Mouse (Mus musculus) right cerebral cortex, postnatal 4 days (tissue): ENCODE measurements at regions not wholly inside any gene's neighbourhood (a gene's known extent, or its start where the extent isn't known, plus 50 kb on each side); places are given as distances from the start of the nearest gene placed in this dataset.

Experiments used
- DNase-seq: peaks from one replicate; pipeline ENCODE4 v3.0.0-alpha.2; 2022

DNA sequence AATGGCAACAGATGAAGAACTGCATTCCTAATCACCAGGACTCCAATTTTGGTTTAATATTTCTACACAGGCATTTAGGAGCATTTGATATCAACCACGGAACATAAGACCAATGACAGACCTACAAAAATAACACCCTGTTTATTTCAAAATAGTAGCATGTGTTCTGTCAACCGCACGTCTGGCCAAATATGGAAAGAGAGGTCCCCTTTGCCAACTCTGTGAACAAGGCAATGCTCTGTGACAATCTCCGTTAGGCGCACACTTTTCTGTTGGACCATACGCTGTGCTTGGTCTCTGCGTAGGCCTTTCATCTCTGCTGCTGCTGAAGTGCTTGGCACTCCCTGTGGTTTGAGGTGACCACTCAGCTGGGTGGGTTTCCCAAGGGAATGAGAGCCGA, 173.2 kb downstream of the Gadd45g start:
- no peak for DNase-seq

DNA sequence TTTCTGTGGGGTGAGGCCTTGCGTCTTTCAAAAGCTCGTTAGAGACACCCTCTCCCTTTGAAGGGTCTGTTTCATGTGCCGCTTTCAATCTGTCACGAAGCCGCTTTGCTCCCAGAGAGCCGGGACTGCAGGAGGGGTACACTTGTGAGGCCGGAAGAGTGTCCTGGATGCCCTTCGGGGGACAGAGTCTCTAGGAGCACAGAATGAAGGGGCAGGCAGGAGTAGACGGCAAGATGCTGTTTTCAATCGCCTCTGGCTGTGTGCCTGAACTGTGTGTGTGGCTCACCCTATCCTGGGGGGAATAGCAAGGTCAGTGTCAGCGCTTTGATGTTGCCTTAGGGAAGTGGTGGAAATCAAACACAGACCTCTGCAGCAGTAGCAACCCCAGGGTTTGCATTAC, 174.7 kb downstream of the Gadd45g start:
- DNase-seq: no peak

DNA sequence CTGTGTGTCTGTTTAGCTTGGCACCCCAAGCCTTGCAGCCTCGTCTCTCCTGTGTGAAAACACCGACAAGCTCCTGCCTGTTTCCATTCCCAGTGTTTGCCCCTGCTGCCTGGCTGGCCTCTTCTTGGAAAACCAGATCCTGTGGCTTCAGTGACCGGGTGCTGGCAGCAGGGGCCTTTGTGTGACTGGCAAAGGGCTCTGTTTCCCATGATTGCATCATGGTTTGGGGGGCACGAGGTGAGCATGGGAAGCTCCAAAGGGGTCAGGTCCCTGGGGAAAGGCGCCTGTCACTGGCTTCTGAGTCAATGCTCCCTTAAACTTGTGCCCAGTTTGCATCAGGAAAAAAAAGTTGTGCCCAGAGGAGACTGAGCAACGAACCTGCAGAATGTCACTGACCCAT, 175.3 kb downstream of the Gadd45g start:
- DNase-seq: no peak

DNA sequence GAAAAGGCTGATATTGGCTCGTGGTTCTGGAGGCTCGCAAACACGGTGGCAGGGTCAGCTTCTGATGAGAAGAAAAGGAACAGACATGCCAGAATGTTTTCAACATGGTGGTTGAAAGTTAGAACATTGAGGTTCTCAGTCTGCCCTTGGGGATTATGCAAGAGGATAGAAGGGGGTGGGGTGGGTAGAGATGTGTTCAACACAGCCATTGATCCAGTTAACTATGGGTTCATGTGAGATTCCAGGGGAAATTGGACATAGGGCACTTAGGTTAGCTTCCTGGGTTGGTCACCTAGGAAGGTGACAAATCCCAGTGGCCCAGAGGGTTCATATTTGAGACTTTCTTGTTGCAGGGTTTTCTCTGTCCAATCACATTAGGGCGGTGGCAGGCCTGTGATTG, 176.1 kb downstream of the Gadd45g start:
- DNase-seq: no peak

DNA sequence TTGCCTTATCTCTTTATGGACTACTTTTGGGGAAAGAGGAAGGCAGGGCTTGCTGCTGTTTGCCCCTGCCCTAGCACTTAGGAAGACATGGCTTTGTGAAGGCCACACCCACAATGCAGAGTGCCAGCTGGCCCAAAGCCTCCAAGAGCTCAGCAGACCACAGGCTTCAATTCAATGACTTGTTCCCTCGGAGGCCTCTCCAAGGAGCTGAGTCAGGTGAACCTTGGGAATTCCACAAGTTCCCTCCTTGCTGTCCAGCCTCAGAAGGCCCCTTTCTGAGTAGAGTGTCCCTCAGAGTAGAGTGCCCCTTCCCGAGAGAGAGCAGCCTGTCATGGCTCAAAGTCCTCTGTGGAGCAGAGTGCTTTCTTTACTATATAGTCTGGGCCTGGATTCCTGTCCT, 177.9 kb downstream of the Gadd45g start:
- DNase-seq: no peak

DNA sequence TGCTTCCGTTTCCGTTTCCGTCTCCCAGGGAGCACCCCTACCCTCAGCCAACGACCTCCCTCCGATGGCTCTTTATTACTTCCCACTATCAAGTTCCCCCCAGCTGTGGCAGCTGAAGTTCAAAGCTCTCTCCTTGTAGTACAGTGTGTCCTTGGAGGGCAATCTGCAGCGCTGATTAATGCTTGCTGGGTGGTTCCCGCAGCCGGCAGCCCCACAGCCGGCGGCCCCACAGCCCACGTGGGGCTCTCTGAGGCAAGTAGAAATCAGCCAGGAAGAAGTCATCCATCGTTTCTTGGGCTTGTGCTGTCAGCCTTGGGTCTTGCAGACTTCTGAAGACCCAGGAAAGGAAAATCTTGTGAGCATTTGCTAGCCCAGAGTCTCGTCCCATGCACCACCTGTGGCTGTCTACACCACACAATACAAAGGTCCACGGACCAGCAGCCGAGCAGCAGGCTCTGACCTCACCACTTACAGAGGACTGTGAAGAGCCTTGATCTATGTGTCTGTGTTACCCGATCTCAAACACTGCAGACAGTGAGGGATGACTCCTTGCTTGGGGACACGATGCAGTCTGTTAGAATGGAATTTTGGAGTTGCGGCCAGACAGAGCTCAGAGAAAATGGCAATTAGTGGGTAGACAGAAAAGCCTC, 178.5 kb downstream of the Gadd45g start:
- no peak for DNase-seq

DNA sequence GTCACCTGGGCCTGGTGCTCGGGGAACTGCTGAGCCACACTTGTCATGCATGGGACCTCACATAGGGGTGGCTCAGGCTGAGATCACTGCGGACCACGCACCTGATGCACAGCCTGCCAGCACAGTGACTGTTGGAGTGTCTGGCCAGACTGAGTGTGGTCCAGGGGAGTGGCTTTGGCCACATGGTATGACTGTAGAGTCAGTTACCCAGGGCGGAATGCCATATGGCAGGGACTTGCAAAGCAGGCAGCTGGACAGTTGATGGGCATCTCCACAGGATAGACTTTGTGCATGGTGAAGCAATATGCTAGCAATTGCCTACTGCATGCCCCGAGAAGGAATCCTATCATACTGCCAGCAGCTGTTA, 179.0 kb downstream of the Gadd45g start:
- no peak for DNase-seq

DNA sequence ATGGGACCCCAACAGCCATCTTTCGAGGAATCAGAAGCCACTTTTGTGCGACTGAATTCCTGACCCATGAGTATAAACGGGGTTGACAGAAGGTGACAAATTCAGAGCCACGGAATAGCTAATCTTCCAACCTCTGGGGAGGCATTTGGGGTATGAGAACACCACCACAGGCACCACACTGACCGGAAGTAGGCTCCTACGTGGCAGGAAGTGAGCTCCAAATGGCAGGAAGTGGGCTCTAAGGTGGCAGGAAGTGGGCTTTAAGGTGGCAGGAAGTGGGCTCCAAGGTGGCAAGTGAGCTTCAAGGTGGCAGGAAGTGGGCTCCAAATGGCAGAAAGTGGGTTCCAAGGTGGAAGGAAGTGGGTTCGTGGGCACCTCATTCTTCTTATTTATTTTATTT, 179.8 kb downstream of the Gadd45g start:
- DNase-seq: no peak

DNA sequence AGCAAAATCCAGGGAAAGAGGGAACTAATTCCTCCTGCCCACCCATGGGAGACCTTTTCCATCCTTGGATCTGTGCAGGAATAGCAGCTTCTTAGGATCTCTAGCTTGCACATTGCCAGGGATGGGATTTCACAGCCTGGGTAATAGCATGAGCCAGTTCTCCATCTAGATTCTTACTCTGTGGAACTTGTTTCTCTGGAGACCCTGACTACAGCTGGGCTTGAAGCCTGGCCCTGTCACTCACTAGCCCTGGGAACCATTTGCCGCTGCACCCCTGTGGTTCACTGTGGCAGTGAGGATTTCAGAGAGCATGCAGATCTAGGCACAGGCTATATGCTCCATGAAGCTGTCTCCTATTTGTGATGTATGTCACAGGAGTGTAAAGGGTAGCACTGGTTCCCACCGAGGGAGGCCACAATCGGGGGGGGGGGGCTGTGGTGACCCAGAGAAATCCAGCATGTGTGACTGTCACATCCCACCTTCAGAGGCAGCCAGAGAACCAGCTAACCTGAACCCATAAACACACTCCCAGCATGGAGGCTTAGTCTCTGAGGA, 183.5 kb downstream of the Gadd45g start:
- DNase-seq: no peak

DNA sequence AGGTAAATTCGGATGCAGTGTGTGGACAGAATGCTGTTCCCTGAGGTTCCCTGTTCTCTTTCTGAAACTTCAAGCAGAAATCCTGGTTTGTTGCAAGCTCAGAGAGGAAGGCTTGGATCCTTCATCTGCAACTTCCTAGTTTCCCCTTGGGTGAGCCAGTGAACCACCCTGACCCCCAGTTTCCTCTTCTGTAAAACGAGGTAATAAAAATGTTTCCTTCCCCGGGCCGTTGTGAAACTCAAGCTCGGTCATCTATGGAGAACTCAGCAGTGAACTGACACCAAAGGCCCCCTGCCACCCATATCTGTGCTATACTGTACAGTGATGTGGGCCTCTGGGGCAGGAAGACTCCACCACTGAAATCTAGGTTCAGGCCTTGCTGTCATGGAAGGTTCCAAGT, 185.0 kb downstream of the Gadd45g start:
- DNase-seq: no peak

DNA sequence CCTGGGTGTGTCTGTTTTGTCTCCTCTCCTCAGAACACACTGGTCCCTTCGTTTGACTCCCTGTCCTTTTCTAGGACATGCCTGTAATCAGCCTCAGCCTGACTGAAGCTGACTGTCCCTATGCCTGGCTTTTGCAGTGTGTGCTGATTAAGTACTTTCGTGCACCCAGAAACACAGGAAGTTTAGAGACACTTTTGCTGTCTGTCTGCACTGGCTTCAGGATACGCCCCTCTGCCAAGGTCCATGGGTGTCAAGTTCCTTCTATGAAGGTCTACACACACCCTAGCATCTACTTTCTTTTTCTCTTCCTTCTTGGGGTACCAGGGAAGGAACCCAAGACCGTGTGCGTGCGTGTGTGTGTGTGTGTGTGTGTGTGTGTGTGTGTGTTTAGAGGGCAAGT, 189.3 kb downstream of the Gadd45g start:
- DNase-seq: no peak

DNA sequence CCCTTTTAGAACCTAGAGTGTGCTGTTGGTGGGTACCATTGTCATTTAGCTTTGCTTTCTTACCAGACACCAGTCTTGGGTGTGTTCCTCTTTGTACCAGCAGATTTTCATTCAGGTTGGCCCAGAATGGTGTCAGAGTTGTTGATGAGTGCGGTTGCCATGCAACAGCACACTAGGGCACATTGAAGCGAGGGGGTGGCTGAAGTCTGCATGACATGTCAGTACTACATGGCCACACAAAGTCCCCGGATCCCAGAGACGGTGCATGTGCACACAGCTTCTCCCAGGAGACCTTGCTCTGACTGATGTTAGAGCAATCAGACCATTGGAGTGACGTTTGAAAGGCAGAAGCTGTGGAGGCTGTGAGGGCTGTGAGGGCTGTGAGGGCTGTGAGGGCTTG, 189.9 kb downstream of the Gadd45g start:
- no peak for DNase-seq

DNA sequence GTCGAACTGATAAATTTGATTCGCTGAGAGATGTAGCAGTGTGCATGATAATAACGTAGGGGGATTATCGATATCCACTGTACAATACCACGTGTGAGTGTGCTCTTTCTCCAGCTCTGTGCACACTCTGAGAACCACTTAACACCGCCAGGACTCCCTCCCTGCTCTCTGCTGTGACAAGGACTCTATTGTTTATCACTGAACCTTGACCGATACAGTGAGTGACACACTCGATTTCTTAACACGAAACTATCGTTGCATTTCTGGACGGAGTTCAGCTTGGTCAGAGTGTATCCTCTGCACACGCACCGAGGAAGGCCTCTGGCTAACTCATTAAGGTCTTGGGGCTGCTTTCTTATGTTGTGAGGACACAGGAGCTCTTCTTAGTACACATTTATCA, 190.7 kb downstream of the Gadd45g start:
- DNase-seq: no peak

DNA sequence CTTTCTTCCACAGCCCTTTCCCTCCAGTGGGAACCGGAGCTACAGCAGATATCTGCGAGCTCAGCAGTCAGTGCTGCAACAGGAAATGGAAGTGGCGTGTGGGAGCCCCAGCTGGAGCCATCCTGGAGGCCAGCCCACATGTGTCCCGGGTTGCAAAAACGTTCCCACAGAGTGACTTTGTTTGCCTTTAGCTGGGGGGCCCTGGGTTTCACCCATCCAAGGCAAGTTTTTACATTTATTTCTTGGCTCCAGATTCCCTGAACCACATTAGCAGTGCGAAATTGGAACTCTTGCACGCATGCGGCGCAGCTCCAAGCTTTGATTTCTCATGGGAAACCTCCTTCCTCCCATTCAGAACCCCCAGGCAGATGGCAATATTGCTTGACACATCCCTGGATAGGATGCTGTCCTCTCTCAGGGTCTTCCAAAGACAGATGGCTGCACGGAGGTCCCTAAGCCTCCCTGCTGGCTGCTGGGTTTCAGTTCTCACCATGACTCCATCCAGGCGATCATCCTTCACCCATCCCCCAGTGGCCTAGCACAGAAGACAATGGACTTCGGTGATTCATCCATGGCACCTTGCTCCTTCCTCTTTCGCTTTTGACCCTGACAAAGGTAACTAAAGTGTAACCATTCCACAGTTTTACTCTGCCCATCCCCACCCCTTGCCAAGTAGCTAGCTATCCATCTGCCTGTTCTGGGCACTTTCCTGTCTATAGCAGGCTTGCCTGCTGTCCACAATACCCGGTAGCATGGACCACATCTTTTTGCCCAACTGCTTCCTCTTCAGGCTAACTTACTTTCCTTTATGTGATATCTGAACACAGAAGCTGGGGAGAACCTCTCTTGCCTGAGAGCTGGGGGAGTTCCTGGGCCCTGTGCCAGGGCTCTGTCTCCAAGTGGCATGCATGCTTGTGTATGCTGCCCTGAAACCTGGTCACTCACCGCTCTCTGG, 195.3 kb downstream of the Gadd45g start:
- peak; percentile 42 for DNase-seq

DNA sequence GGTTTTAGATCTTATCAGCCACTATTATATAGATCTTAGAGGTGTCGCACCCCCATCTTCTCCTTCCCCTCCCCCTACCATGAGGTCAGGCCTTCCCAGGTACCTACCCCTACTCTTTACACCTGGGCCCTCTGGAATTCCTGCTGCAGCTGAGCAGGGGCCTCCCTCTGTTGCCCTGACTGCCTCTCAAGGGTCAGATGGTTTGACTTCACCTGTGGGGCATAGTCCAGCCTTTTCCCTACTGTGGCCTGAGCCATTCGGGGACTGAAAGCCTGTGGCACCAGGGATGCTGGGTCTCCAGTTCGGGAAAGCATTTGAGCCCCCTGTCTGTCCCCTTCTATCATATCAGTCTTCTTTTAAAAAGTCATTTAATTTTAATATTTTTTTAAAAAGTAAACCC, 196.4 kb downstream of the Gadd45g start:
- DNase-seq: no peak

DNA sequence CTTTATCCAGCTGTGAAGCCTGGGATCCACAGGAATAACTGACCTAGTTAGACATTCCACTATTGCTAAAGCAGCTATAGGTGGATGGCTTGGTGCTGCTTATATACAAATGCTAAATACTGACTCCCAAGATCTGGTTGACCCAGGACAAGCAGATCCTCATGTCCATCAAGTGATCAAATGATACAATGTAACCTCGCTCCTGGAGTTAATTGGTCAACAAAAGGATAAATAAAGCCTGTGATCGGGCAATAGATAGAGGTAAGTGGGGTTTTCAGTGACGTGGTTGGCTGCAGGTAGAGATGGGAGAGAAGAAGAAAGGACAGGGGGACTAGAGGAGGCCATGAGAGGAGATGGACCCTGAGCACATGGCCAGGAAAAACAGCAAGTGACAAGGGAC, 197.4 kb downstream of the Gadd45g start:
- no peak for DNase-seq

DNA sequence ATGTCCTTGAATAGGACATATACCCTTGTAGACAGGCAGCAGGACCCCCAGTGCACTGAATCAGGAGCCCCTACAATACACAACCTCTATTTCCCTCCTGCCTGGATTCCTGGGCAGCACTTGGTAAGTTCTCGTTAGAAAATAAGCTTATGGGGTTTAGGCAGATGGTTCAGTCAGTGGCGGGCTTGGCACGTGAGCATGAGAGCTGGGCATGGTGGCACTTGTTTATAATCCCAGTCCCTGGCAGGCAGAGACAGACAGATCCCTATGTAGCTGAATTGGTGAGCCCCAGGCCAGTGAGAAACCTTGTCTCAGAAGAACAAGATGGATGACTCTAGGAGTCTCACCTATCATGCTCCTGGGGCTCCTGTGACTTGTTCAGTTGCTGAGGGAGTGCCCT, 198.9 kb downstream of the Gadd45g start:
- DNase-seq: no peak

DNA sequence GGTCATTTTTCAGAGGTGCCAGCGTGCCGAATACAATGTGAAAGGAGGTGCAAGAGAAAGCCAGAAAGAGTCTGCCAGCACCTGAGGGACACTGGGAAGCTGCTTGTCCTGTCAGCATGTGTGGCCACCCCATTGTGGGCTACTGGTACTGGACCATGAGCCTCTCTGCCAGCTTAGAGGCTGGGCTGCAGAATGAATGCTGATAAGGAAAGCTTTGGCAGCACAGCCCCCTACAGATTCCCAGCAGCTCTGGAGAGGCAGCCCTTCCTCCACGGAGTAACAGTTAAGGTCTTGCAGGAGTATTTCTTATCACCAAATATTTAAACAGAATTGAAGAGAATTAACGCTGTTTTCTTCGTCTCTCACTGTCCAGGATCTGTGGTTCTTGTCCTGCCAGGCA, 199.5 kb downstream of the Gadd45g start:
- DNase-seq: peak; percentile 28

DNA sequence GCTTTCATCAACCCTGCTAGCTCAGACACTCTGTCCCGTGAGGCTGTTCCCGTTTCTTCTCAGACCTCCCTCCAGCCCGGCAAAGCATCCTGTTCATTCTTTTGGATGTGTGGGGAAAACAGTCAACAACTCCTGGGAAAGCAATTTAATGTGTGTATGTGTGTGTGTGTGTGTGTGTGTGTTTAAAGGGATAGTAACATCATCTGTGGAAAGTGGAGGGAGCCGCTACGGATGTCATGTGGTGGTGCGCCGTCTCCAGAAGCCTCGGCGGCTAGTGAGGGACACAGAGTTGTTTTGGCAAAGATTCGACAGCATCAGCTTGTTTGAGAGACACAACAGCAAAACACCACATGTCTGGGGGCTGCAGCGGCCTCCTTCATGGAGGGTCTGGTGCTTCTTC, 200.2 kb downstream of the Gadd45g start:
- peak; percentile 30 for DNase-seq

DNA sequence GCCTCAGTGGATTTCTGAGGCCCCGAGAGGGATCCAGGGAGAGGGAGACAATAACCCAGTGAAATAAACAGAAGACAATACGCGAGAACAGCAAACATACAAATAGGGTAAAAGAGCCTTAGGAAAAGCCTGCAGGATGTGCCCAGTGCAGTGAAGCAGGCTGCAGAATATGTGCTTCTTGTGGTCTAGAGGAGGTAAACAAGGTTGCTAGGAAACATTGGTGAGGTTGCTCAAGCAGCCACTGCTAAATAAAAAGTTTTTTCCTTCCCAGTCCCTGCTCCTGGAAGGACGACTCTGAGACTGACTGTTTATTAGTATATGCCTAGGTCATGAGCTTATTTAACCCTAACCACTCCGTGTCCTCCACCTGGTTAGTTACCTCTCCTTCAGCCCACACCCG, 201.5 kb downstream of the Gadd45g start:
- DNase-seq: no peak

DNA sequence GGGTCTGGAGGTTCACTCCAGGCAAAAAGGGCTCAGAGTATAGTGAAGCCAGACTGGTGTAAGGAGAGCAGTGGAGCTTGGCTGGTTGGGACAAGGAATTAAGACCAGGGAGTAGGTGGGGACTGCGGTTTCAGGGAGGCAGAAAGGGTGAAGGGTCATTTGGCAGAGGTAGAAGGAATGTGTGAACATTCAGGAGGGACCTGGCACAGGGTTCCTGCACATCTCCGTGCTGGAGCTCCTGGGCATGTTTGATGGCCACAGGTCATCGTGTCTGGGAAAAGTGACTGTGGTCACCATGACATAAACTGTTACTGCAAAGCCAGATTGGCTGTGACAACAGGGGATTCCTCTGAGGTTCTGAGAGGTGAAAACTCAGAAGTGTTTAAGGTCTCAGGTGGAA, 202.3 kb downstream of the Gadd45g start:
- no peak for DNase-seq

DNA sequence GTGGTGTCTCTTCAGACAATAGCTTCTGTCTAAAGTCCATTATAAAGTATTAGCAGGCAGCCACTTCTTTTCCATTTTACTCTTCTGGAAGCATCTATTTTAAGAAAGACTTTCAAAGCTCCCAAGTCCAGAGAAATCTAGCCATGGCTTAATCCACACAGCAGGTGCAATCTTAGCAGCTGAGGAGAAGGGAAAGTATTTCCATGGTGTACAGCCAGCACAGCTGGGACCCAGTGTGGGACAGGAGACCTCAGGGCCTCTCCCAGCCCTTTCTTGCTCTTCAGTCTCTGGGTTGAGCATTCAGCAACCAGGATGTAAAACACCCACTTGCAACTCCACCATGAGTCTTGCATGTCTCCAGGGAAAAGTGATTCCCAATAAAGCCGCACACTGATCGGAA, 202.8 kb downstream of the Gadd45g start:
- DNase-seq: no peak

DNA sequence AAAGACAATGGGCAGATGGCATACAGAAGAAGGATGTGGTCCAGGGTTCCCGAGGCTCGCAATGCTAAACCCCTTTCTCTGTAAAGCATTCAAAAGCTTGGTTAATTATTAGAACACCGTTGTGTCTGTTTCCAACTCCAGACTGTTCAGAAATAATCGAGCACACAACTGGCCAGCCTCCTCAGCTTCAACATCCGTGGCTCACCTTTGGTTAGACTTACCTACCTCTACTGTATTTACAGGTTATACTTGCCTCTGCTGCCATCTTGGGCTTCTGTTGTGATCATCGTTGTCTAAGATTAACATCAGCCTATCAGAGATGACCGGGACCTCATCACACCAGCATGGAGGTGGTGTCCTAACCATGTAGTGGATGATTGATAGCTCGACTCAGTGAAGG, 209.3 kb downstream of the Gadd45g start:
- DNase-seq: no peak

DNA sequence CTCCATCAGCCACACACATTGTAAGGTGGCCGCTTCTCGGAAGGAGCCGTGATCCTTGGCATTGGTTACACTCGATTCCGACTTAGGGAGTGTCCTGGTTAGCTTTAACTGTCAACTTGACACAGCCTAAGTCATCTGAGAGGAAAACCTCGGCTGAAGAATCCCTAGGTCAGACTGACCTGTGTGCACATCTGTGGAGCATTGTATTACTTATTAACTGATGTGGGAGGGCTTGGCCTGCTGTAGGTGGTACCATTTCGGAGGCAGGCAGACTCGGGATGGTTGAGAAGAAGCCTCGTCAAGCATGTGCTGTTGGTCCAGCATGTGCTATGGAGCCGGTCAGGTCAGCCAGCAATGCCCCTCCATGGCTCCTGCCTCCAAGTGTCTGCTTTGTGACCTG, 211.0 kb downstream of the Gadd45g start:
- DNase-seq: no peak
